Mouse (Mus musculus) bone marrow macrophage, adult 2 months (primary cell): ENCODE measurements at regions not wholly inside any gene's neighbourhood (a gene's known extent, or its start where the extent isn't known, plus 50 kb on each side); places are given as distances from the start of the nearest gene placed in this dataset.

ENCODE experiments used
- H3K27ac ChIP-seq: 2 replicates; pipeline ENCODE4 v1.5.1; 2012; ENCODE audit warnings: low read depth, low read length; ENCODE audit not compliant: insufficient read depth
- H3K4me1 ChIP-seq: 2 replicates; pipeline ENCODE4 v1.6.1; 2012; ENCODE audit warnings: low read length; ENCODE audit not compliant: control insufficient read depth, insufficient read depth
- H3K4me3 ChIP-seq: 2 replicates; pipeline ENCODE4 v1.5.1; 2012; ENCODE audit warnings: mild to moderate bottlenecking, low read length, moderate library complexity; ENCODE audit not compliant: insufficient read depth
- CTCF ChIP-seq: IDR thresholded peaks from 2 replicates; pipeline ENCODE4 v1.5.1; 2012; ENCODE audit warnings: low read depth, mild to moderate bottlenecking, low read length, moderate library complexity
- POLR2A ChIP-seq: IDR thresholded peaks from 2 replicates; pipeline ENCODE4 v1.6.1; 2012; ENCODE audit warnings: mild to moderate bottlenecking, low read depth, low read length, borderline replicate concordance

DNA sequence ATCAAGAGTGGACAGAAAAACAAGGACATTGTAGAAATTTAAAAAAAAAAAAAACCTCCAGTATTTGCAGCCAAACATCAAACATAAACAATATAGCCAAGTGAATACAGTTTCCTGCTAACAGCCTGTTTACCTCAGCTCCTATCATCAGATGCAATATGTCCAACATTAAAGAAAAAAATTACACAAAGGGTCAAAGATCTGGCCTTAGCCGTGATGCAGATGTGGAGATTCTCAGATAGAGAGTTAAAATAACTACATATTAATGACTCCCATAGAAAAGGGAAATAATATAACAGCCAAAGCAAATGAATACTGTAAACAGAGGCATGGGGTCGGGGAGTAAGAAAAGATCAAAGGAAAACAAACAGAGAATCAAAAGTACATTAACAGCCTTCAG is 259.8 kb downstream of the Kctd12 start:
- H3K27ac ChIP-seq, result no peak overlapping the region
- no peaks in the 10 kb centered on the region for H3K4me1 ChIP-seq
- TF ChIP-seq CTCF (no peak), POLR2A (no peak)
- H3K4me3 ChIP-seq, result no peak overlapping the region

- Histone ChIP-seq H3K27ac (no peak overlapping the region), H3K4me1 (no peaks in the 10 kb centered on the region), H3K4me3 (no peak overlapping the region)
- no peak for TF ChIP-seq POLR2A
- TF ChIP-seq CTCF, result no peak
These were observed 263.9 kb downstream of the Kctd12 start for GRCm38 (mm10) chr14:102718558-102718957.

- TF ChIP-seq POLR2A (no peak), CTCF (no peak)
- Histone ChIP-seq H3K27ac (no peak overlapping the region), H3K4me1 (no peaks in the 10 kb centered on the region)
These were observed 269.8 kb downstream of the Kctd12 start for GRCm38 (mm10) chr14:102712600-102712999.

GRCm38 (mm10) chr14:102706704-102707336 is 275.6 kb downstream of the Kctd12 start:
- TF ChIP-seq POLR2A (no peak), CTCF (no peak)
- Histone ChIP-seq H3K27ac (no peak overlapping the region), H3K4me3 (no peak overlapping the region), H3K4me1 (no peaks in the 10 kb centered on the region)

More at GRCm38 (mm10) chr14:102712600-102712999, 269.8 kb downstream of the Kctd12 start:
- no peak overlapping the region for H3K4me3 ChIP-seq

- Histone ChIP-seq H3K27ac (no peak overlapping the region), H3K4me1 (no peaks in the 10 kb centered on the region), H3K4me3 (no peak overlapping the region)
- TF ChIP-seq CTCF, result no peak
- TF ChIP-seq POLR2A, result no peak
These were observed 281.3 kb downstream of the Kctd12 start for GRCm38 (mm10) chr14:102701108-102701507.

- H3K27ac ChIP-seq, result no peak overlapping the region
- no peak overlapping the region for H3K4me3 ChIP-seq
- TF ChIP-seq POLR2A (no peak), CTCF (no peak)
- no peaks in the 10 kb centered on the region for H3K4me1 ChIP-seq
These were observed 282.0 kb downstream of the Kctd12 start for GRCm38 (mm10) chr14:102700457-102700856.

GRCm38 (mm10) chr14:102699015-102699414 is 283.4 kb downstream of the Kctd12 start:
- no peak overlapping the region for H3K27ac ChIP-seq

GRCm38 (mm10) chr14:102686791-102687190 is 295.6 kb downstream of the Kctd12 start:
- TF ChIP-seq CTCF, result no peak
- H3K27ac ChIP-seq, result no peak overlapping the region

More at GRCm38 (mm10) chr14:102699015-102699414, 283.4 kb downstream of the Kctd12 start:
- no peak for TF ChIP-seq CTCF
- no peak for TF ChIP-seq POLR2A
- no peak overlapping the region for H3K4me3 ChIP-seq
- H3K4me1 ChIP-seq, result no peaks in the 10 kb centered on the region

GRCm38 (mm10) chr14:102676582-102676981 is 305.9 kb downstream of the Kctd12 start:
- Histone ChIP-seq H3K27ac (no peak overlapping the region), H3K4me3 (no peak overlapping the region), H3K4me1 (no peaks in the 10 kb centered on the region)
- TF ChIP-seq CTCF, result no peak
- no peak for TF ChIP-seq POLR2A

More at GRCm38 (mm10) chr14:102686791-102687190, 295.6 kb downstream of the Kctd12 start:
- H3K4me3 ChIP-seq, result no peak overlapping the region
- H3K4me1 ChIP-seq, result no peaks in the 10 kb centered on the region

- no peak for TF ChIP-seq POLR2A
- TF ChIP-seq CTCF, result no peak
- Histone ChIP-seq H3K4me3 (no peak overlapping the region), H3K4me1 (no peaks in the 10 kb centered on the region), H3K27ac (no peak overlapping the region)
These were observed 307.8 kb downstream of the Kctd12 start for GRCm38 (mm10) chr14:102674635-102675034.
